Mouse (Mus musculus) 3T3-L1 (cell line): ENCODE measurements around the gene Gmps.

Experiments
- DNase-seq: peaks from one replicate; pipeline ENCODE4 v3.0.0-alpha.2; 2015; ENCODE audit warnings: low read depth, low spot score

Gmps gene

GRCm38 (mm10) chr3:63975955-63976908 is at the start of gene Gmps:
Gene Gmps, plus strand, starts transcription at chr3:63976106.
- DNase-seq: peak; percentile 96

- peak; percentile 83 for DNase-seq
Observed at GRCm38 (mm10) chr3:63928878-63929859, 46.7 kb upstream of the Gmps start, which contains the start of gene E130311K13Rik. Gene E130311K13Rik, minus strand, starts transcription at chr3:63929472.

GRCm38 (mm10) chr3:63938928-63939327 is 37.0 kb upstream of the Gmps start:
- DNase-seq: no peak

GRCm38 (mm10) chr3:63941204-63941850 is 34.6 kb upstream of the Gmps start:
- DNase-seq: peak; percentile 87

- DNase-seq: no peak
Observed at GRCm38 (mm10) chr3:63949837-63950236, 26.1 kb upstream of the Gmps start.

GRCm38 (mm10) chr3:63963421-63964099 is 12.3 kb upstream of the Gmps start:
- DNase-seq: peak; percentile 54

GRCm38 (mm10) chr3:63964100-63964921 is 11.6 kb upstream of the Gmps start, which contains the start of gene Slc33a1:
Gene Slc33a1, minus strand, starts transcription at chr3:63964768.
- peak; percentile 100 for DNase-seq

GRCm38 (mm10) chr3:63964922-63965249 is 11.0 kb upstream of the Gmps start:
- no peak for DNase-seq

- DNase-seq: no peak
Observed at GRCm38 (mm10) chr3:63965929-63966328, 10.0 kb upstream of the Gmps start.

GRCm38 (mm10) chr3:63977895-63978294 is 2.0 kb downstream of the Gmps start:
- DNase-seq: no peak

- DNase-seq: no peak
Observed at GRCm38 (mm10) chr3:63986656-63987055, 10.8 kb downstream of the Gmps start.

- DNase-seq: no peak
Observed at GRCm38 (mm10) chr3:63988722-63989440, 13.0 kb downstream of the Gmps start.

GRCm38 (mm10) chr3:64021436-64021835 is 45.5 kb downstream of the Gmps start:
- no peak for DNase-seq

GRCm38 (mm10) chr3:64021867-64022266 is 46.0 kb downstream of the Gmps start:
- DNase-seq: no peak

- no peak for DNase-seq
Observed at GRCm38 (mm10) chr3:64029846-64030245, 53.9 kb downstream of the Gmps start.

- DNase-seq: no peak
Observed at GRCm38 (mm10) chr3:64038136-64038841, 62.4 kb downstream of the Gmps start.

GRCm38 (mm10) chr3:64039818-64040784 is 64.2 kb downstream of the Gmps start:
- DNase-seq: peak; percentile 88
